Mouse (Mus musculus): ENCODE data around the gene Fabp1. TPM values are rescaled to one million over a fixed set of nuclear protein-coding genes. Genes with fewer than 3 reads are reported as not detected.

The Fabp1 gene
- polyA plus RNA-seq, 1 experiment from 2014 or later: not detected

GRCm38 (mm10) chr6:71250951-71251350 is 51.3 kb downstream of the Fabp1 start:
- H3K36me3 ChIP-seq: no peaks in the 10 kb centered on the region
- H3K4me3 ChIP-seq: no peak overlapping the region
- H3K9me3 ChIP-seq (replicated peaks): no peaks in the 10 kb centered on the region
- H3K27me3 ChIP-seq (ENCODE audit: low read depth, poor library complexity, severe bottlenecking): no peaks in the 10 kb centered on the region
- WGBS: 87% methylated on average over 8 of the region's 8 CpGs
- H3K27ac ChIP-seq (replicated peaks): no peak overlapping the region
- H3K4me1 ChIP-seq: no peaks in the 10 kb centered on the region
- DNase-seq (ENCODE audit: low spot score): no peak

DNA sequence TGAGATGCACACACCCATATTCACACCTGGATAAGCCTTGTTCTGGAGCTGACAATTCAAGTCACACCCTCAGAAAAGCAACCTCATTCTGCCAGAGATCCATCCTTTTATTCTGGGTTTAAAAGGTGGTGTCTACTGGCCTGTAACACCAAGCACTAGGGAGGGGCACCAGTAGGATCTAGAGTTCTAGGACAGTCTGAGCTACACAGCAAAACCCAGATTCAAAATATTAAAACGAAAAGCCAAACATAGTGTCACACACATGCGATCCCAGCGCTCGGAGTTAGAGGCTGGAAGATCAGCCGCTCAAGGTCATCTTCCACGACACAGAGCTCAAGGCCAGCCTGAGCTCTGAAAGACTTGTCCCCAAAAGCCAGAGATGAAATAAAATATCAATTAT is 54.8 kb downstream of the Fabp1 start:
- H3K36me3 ChIP-seq: no peaks in the 10 kb centered on the region
- no peak overlapping the region for H3K27ac ChIP-seq (replicated peaks)
- H3K27me3 ChIP-seq (ENCODE audit: low read depth, poor library complexity, severe bottlenecking): no peaks in the 10 kb centered on the region
- H3K4me1 ChIP-seq: no peaks in the 10 kb centered on the region
- no peak for DNase-seq (ENCODE audit: low spot score)
- no peaks in the 10 kb centered on the region for H3K9me3 ChIP-seq (replicated peaks)
- H3K4me3 ChIP-seq: no peak overlapping the region
- 94% methylated on average over 6 of the region's 6 CpGs for WGBS

Other genes starting within 250 kb of the Fabp1 start
- 0.10 TPM in 1 of 2 replicates, not detected in the other for gene Foxi3, start 243.3 kb upstream of the Fabp1 start, polyA plus RNA-seq (2016; fragmentation: Nextera tagmentation; extraction: Ambion mirVana)
- 5.3 and 6.4 TPM in 2 replicates for gene Thnsl2, start 55.4 kb upstream of the Fabp1 start, polyA plus RNA-seq (2016; fragmentation: Nextera tagmentation; extraction: Ambion mirVana)
- gene Krcc1, start 71.8 kb downstream of the Fabp1 start, polyA plus RNA-seq (2016; fragmentation: Nextera tagmentation; extraction: Ambion mirVana): 32.2 and 34.2 TPM in 2 replicates
- 0.21 TPM in 1 of 2 replicates, not detected in the other for gene Smyd1, start 122.4 kb downstream of the Fabp1 start, polyA plus RNA-seq (2016; fragmentation: Nextera tagmentation; extraction: Ambion mirVana)
- gene Cd8b1, start 123.0 kb downstream of the Fabp1 start, polyA plus RNA-seq (2016; fragmentation: Nextera tagmentation; extraction: Ambion mirVana): 0.10 and 0.17 TPM in 2 replicates
- gene Cd8a, start 173.6 kb downstream of the Fabp1 start, polyA plus RNA-seq (2016; fragmentation: Nextera tagmentation; extraction: Ambion mirVana): not detected in 2 replicates
- gene Rmnd5a, start 240.8 kb downstream of the Fabp1 start, polyA plus RNA-seq (2016; fragmentation: Nextera tagmentation; extraction: Ambion mirVana): 8.4 and 9.2 TPM in 2 replicates

All from midbrain, embryonic 10.5 days (tissue).